Mouse (Mus musculus) duodenum, adult 2 months (tissue): ENCODE data around the gene Hcls1. TPM values are rescaled to one million over a fixed set of nuclear protein-coding genes. Genes with fewer than 3 reads are reported as not detected.

Experiments used
- polyA plus RNA-seq: library from polyadenylated mRNA; depleted of rRNA; stranded (reverse); fragments of >200 nt; gene quantifications from 2 replicates; pipeline ENCODE4 v1.2.3, GENCODE M21; 2012; ENCODE audit warnings: low replicate concordance; rRNA removed

Gene Hcls1
- 5.3 and 11.2 TPM in 2 replicates for polyA plus RNA-seq

DNA sequence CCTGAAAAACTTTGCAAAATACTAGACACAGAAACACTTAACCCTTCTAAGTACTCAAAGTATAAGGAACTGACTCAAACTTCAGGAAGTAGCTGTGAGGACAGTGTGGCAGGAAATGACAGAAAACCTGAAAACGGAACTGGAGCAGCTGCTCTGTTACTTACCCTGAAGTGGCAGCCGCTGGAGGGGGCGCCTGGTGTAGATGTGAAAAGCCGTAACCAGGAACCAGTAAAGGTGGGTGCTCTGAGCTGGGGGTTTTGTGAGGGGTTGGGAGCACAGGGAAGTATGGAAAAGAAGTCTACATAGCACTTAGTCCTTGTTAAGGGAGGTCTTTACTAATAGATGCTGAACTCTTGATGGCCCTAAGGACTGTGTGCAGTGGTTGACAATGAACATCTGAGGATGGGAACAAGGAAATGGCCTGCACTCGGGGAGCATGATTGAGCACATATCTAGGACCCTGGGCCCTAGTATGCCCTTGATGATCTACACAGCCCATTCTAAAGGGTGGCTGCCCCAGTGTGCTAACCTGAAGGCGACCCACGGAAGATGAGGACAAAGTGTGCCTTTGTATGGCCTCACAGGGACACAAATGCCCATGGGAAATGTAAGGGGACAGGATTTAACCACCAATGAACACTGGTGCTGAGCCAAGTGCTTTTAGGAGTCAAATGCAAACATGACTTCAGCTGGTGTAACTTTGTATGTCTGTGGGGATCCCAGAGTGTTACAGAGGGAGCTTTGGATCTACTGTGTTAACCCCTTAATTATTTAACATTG lies at the start of gene Hcls1:
TSS of gene Hcls1 (plus strand) at position 143 of the 780 bp plus-strand sequence.

DNA sequence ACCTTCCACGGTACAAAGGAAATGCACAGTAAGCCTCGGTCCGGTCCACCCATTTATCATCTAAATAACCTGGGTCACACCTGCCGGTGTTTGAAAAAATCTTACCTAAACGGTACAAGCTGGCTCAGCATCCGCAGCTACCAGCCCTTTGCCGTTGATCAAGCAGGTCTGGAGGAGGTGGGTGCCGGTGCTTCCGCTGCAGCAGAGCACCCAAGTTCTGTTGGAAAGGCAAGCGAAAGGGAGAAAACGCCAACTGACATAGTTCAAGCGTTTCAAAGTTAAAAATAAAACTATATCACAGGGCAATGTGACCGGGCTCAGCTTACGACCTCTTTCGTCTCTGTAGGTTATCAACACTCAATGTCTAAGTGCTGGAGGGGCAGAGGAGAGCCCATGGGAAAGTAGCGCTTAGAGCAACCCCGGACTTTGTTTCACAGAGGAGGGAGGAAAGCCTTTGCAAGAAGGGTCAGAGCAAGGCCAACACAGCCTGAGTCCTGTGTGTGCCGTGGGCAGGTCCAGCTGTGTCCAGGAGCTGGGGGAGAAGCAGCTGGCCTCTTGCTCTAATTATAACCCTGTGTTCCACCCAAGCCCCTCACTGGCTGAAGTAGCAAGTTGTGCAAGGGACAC lies 55.3 kb downstream of the Hcls1 start, which contains the start of gene Fbxo40:
TSS of gene Fbxo40 (minus strand) at position 469 of the 627 bp plus-strand sequence.

DNA sequence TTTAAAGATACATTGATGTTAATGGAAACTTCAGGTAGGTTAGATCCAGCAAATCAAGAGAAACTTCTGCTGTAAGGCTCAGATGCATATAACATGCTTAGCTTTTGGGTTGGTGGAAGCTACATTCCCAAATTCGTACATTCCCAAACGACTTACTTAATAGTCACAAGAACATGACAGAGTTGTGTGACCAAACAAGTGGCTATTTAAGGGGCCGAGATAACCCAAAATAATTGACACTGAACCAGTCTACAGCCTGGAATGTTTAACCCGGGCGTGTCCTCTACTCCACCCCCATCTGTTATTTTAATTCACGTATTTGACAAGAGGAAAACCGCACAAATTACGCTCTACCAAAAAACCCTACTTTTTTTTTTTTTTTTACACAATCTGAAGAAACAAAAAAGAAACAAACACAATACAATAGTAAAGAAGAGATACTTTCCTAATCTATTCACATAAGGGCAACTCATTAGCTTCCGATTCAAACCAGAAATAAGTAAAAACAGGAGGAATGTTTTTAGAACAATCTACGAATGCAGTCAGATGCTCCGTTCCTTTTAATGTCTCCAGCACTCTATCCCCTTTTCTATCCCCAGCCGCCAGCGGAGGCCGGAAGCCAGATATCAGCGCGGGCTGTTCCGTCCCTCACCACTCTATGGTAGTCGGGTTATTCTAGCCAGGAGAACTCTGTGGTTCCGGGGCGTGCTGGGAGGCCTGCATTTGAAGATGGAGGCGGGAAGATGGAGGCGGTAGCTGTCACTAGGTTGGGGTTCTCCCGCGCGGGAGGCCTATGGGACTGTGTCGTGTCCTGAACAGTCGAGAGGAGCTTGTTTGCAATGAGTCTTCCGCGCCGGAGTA lies 76.5 kb downstream of the Hcls1 start, which contains the start of gene Polq:
TSS of gene Polq (plus strand) at position 726 of the 861 bp plus-strand sequence.

Other genes starting within 250 kb of the Hcls1 start
- 1.4 and 4.8 TPM in 2 replicates for gene Ildr1, start 241.0 kb upstream of the Hcls1 start, polyA plus RNA-seq
- gene Slc15a2, start 150.0 kb upstream of the Hcls1 start, polyA plus RNA-seq: 0.34 and 0.41 TPM in 2 replicates
- 0.09 and 0.40 TPM in 2 replicates for gene Iqcb1, start 106.6 kb upstream of the Hcls1 start, polyA plus RNA-seq
- 0.63 and 0.88 TPM in 2 replicates for gene Eaf2, start 60.0 kb upstream of the Hcls1 start, polyA plus RNA-seq
- gene Golgb1, start 59.8 kb upstream of the Hcls1 start, polyA plus RNA-seq: 31.9 and 35.1 TPM in 2 replicates
- 0.04 and 0.05 TPM in 2 replicates for gene Fbxo40, start 55.5 kb downstream of the Hcls1 start, polyA plus RNA-seq
- 0.02 and 0.14 TPM in 2 replicates for gene Polq, start 76.8 kb downstream of the Hcls1 start, polyA plus RNA-seq